Mouse (Mus musculus) spleen, adult 2 months (tissue): ENCODE results near the gene Ppp1ca.

Source experiments
- CTCF ChIP-seq: fragments of 200-500 bp; IDR thresholded peaks from 2 replicates; pipeline ENCODE4 v1.5.1; 2011; ENCODE audit warnings: mild to moderate bottlenecking, inconsistent platforms; ENCODE audit not compliant: insufficient read depth, insufficient read length, insufficient replicate concordance; ENCODE audit errors: extremely low read depth
- POLR2A ChIP-seq: fragments of 200-500 bp; IDR thresholded peaks from 2 replicates; pipeline ENCODE4 v1.6.1; 2011; ENCODE audit warnings: low read depth, low read length, inconsistent platforms

GRCm38 (mm10) chr19:4222165-4222564 lies 30.3 kb downstream of the Ppp1ca start:
- TF ChIP-seq CTCF = no peak
- TF ChIP-seq POLR2A = no peak
